Mouse (Mus musculus) yolk sac, embryonic 10.5 days (tissue): ENCODE results near the gene Gm6377.

Experiments used
- DNase-seq: peaks from one replicate; pipeline ENCODE4 v3.0.0-alpha.2; 2017; ENCODE audit warnings: low spot score

Gm6377 gene

GRCm38 (mm10) chrX:109196468-109196867 is at the start of gene Gm6377:
Gene Gm6377, plus strand, starts transcription at chrX:109196756.
- no peak for DNase-seq

GRCm38 (mm10) chrX:109147108-109147507 is 49.4 kb upstream of the Gm6377 start:
- no peak for DNase-seq

GRCm38 (mm10) chrX:109151228-109151627 is 45.3 kb upstream of the Gm6377 start:
- DNase-seq = no peak

- DNase-seq = no peak
These were observed 36.2 kb upstream of the Gm6377 start for GRCm38 (mm10) chrX:109160326-109160725.

GRCm38 (mm10) chrX:109160901-109161300 is 35.7 kb upstream of the Gm6377 start:
- DNase-seq = no peak

GRCm38 (mm10) chrX:109175038-109175437 is 21.5 kb upstream of the Gm6377 start:
- no peak for DNase-seq

DNA sequence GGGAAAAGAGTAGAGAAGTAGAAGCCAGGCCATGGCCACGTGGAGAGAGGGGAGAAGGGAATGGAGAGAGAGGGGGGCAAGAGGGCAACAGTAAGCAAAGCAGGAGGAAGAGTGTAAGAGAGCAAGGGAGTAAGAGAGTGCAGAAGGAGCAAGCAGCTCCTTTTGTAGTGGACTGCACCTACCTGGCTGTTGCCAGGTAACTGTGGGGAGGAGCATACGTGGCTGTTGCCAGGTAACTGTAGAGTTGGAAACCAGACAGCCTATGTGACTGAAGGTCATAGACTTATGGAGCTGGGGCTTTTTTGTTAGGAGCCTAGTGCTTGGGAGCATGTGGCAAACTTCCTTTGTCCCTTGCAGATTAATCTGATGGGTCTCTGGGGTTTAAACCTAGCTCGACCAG is 21.1 kb upstream of the Gm6377 start:
- DNase-seq = no peak

GRCm38 (mm10) chrX:109184706-109185478 is 11.7 kb upstream of the Gm6377 start:
- DNase-seq = no peak

DNA sequence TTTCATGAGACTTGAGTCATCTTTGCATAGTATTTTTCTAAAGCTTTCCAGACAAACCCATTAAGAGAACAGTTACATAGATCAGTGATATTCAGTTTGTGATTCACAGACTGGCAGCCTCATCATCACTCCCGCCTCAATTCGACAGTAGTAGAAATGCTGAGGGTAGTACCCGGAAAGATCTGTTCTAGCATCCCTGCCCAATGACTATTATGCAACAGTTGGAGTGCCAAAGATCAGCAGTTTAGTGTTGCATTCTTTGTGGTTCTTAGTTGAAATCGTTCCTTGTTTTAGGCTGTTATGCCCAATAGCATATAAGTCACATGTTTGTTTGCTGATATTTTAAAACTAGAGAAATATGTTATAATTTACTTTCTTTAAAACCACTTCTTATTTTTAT is 6.9 kb upstream of the Gm6377 start:
- DNase-seq = no peak

DNA sequence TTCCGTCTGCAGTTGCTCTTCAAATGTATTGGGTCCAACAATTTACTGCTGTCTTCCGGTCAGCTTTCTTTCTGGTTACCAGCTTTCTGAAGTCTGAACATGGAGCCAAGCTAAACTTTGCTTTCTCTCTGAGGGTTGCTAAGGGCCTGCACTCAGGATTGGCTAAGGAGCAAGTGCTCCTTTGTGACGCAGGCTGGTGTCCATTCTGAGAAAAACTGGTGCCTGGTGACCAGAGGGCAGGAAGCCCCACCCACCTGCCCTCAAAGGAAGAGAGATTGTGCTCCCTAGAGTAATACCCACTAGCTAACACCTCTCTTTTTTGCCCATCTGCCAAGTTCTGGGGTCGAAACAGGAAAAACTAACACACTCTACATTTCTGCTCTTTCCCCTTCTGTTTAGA is 5.6 kb upstream of the Gm6377 start:
- no peak for DNase-seq

- no peak for DNase-seq
These were observed 5.1 kb upstream of the Gm6377 start for GRCm38 (mm10) chrX:109191436-109191835.

DNA sequence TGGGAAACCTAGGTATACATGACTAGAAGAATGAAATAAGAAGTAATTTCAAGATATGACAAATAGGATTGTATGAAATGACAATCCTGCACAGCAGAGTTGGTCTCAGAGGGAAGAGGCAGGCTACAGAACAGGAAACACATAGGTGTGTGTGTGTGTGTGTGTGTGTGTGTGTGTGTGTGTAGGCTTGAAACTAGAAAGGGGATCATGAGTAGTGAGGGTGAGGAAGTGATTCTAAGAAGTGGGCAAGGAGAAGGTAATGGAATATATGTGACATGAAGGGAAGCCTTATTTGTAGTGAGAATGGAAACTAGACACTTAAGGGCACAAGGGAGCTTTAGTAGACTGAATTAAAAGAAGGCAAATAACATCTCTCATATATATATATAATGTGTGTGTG is 11.3 kb downstream of the Gm6377 start:
- no peak for DNase-seq

- DNase-seq = no peak
These were observed 32.2 kb downstream of the Gm6377 start for GRCm38 (mm10) chrX:109228720-109229119.

GRCm38 (mm10) chrX:109235383-109236036 is 39.0 kb downstream of the Gm6377 start:
- no peak for DNase-seq

GRCm38 (mm10) chrX:109238163-109238562 is 41.6 kb downstream of the Gm6377 start:
- no peak for DNase-seq
